Mouse (Mus musculus) limb, embryonic 10.5 days (tissue): Measurements from ENCODE around the gene Ptpdc1. TPM values are rescaled to one million over a fixed set of nuclear protein-coding genes. Genes with fewer than 3 reads are reported as not detected.

ENCODE experiments used
- DNase-seq: peaks from one replicate; pipeline ENCODE4 v3.0.0-alpha.2; 2017; ENCODE audit warnings: low spot score
- H3K27ac ChIP-seq: fragments of 300-500 bp; sonication (generic); 2 replicates; pipeline ENCODE4 v1.5.1; 2016; ENCODE audit warnings: mild to moderate bottlenecking
- H3K27me3 ChIP-seq: fragments of 300-500 bp; sonication (generic); 2 replicates; pipeline ENCODE4 v1.6.1; 2016; ENCODE audit warnings: low read depth, mild to moderate bottlenecking; ENCODE audit not compliant: poor library complexity, severe bottlenecking
- H3K36me3 ChIP-seq: fragments of 300-500 bp; sonication (generic); 2 replicates; pipeline ENCODE4 v1.6.1; 2016; ENCODE audit warnings: mild to moderate bottlenecking, moderate library complexity
- H3K4me1 ChIP-seq: fragments of 300-500 bp; sonication (generic); 2 replicates; pipeline ENCODE4 v1.6.1; 2016
- H3K4me3 ChIP-seq: fragments of 300-500 bp; sonication (generic); 2 replicates; pipeline ENCODE4 v1.5.1; 2016; ENCODE audit warnings: mild to moderate bottlenecking, moderate library complexity
- H3K9me3 ChIP-seq: fragments of 300-500 bp; sonication (generic); replicated peaks from 2 replicates; pipeline ENCODE4 v1.6.1; 2016; ENCODE audit warnings: mild to moderate bottlenecking
- WGBS: fragments of 180-500 bp; shearing (Covaris S2); methylation state at CpG from one replicate; pipeline ENCODE4 v1.1.7; 2016; 5-methylcytosine and 5-hydroxymethylcytosine counted together
- polyA plus RNA-seq: library from polyadenylated mRNA; unstranded; fragments of >200 nt; fragmentation: Nextera tagmentation; extraction: Ambion mirVana; gene quantifications from 2 replicates; pipeline ENCODE4 v1.2.1, GENCODE M21; 2016

Gene Ptpdc1
- polyA plus RNA-seq, 1 experiment from 2014 or later, result 10.9 TPM

DNA sequence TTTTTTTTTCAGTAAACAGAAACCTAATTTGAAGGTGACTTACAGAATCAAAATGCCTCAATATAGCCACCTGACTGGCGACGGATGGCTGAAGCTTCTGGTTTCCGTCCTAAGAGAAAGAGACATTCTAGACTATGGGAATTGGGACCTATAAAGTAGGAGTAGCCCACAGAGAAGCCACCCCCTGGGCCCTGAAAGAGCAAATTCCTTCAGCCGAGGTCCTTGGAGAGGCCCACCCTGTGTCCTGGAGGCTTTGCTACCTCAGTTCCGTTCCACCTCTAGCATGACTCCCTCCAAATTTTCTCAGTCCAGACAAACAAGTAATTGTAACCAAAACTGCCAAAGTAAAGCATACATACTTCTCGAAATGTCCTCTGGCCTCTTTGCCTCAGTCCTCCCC lies 77.8 kb downstream of the Ptpdc1 start:
- H3K9me3 ChIP-seq, result no peaks in the 10 kb centered on the region
- no peak overlapping the region for H3K27ac ChIP-seq
- H3K27me3 ChIP-seq, result no peaks in the 10 kb centered on the region
- no peak overlapping the region for H3K4me3 ChIP-seq
- no peak for DNase-seq
- 93% methylated on average over 6 of the region's 6 CpGs for WGBS
- H3K4me1 ChIP-seq, result peaks cover 23% of the 10 kb centered on the region
- H3K36me3 ChIP-seq, result no peaks in the 10 kb centered on the region

DNA sequence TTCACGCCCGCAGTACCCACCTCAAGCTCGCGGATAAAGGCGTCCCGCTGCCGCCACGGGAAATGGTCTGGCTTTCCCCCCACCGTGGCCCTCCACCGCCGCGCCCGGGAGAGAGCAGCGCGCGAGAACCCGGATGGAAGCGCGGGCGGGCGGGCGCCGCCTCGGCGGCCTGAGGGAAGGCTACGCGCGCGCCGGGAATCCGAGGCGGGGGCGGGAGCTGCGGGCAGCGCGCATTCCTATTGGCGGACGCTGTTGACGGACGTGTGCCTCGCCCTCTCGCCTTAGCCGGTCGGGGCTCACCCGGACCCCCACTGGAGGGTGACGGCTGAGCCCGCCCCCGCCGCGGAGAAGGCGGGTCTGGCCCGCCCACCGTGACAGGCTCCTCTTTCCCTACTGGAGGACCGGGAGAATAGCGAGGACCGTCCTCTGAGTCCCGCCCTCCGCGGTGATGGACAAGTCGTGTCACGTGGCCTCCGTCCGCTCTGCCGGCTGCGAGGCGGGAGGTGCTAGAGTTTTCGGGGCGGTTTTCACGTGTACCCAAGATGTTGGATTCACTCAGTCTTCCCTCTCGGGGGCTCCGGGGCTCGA lies 79.0 kb downstream of the Ptpdc1 start:
- peak overlapping the region; percentile 100 for H3K27ac ChIP-seq
- peak overlapping the region; percentile 81 for H3K4me3 ChIP-seq
- peak; percentile 98 for DNase-seq
- H3K36me3 ChIP-seq, result no peaks in the 10 kb centered on the region
- H3K27me3 ChIP-seq, result no peaks in the 10 kb centered on the region
- WGBS, result under 1% methylated on average over 72 of the region's 72 CpGs
- H3K4me1 ChIP-seq, result peaks cover 18% of the 10 kb centered on the region
- no peaks in the 10 kb centered on the region for H3K9me3 ChIP-seq

DNA sequence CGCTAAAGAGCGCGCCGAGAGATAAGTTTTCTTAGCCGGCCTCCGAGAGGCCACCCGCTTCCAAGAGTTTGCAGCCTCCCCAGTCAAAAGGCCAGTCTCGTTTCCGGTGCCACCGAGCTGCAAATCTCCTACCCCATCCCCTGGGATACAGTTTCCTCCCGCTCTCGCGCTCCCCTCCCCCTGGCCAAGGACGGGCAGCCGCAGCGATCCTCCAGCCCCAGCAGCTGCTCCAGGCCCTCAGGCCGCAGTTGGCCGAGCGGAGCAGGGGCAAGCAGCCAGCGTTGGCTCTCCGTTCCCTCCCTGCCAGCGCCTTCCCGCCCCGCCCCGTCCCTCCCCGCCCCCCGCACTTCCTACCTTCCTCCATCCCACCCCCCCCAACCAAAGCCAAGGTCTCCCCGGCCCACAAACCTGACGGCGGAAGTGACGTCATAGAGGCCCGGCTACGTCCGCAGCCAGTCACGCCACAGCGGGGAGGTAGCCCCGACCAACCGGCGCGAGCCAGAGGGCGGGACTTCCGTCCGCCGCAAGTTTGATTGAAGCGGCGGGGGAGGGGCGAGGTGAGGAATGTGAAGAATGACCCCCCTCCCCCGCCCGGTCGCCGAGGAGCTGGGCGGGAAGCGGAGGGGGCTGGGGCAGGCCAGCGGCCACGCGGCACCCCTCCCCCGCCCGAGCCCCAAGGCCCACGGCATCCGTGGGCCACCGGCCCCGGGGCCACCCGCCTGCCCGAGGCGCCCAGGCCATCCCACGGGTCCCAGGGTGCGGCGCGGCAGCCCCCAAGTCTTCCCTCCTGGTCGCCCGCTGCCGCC lies 79.8 kb downstream of the Ptpdc1 start:
- peak overlapping the region; percentile 81 for H3K4me3 ChIP-seq
- 1% methylated on average over 60 of the region's 72 CpGs for WGBS

DNA sequence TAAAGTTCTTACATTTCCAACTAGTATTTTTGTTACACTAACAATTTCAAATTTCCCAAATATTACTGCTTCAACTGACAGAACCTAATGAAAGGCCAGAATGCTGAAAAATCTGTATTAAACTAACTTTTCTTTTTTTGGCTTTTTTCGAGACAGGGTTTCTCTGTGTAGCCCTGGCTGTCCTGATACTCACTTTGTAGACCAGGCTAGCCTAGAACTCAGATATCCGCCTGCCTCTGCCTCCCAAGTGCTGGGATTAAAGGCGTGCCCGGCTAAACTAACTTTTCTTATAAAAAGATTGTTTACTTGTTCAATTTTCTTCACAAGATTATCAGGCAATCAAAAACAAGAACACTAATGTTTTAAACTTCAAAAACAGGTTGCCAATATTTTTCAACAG lies 80.6 kb downstream of the Ptpdc1 start:
- 47% methylated on average over 4 of the region's 4 CpGs for WGBS
- H3K9me3 ChIP-seq, result no peaks in the 10 kb centered on the region
- H3K4me1 ChIP-seq, result peaks cover 18% of the 10 kb centered on the region
- H3K27ac ChIP-seq, result peak overlapping the region; percentile 100
- H3K4me3 ChIP-seq, result peak overlapping the region; percentile 81
- no peaks in the 10 kb centered on the region for H3K36me3 ChIP-seq
- no peak for DNase-seq
- H3K27me3 ChIP-seq, result no peaks in the 10 kb centered on the region

More for the DNA sequence above, 79.8 kb downstream of the Ptpdc1 start:
- H3K4me1 ChIP-seq, result peaks cover 18% of the 10 kb centered on the region
- H3K27me3 ChIP-seq, result no peaks in the 10 kb centered on the region
- H3K36me3 ChIP-seq, result no peaks in the 10 kb centered on the region
- no peaks in the 10 kb centered on the region for H3K9me3 ChIP-seq
- peak; percentile 99 for DNase-seq
- H3K27ac ChIP-seq, result peak overlapping the region; percentile 100

DNA sequence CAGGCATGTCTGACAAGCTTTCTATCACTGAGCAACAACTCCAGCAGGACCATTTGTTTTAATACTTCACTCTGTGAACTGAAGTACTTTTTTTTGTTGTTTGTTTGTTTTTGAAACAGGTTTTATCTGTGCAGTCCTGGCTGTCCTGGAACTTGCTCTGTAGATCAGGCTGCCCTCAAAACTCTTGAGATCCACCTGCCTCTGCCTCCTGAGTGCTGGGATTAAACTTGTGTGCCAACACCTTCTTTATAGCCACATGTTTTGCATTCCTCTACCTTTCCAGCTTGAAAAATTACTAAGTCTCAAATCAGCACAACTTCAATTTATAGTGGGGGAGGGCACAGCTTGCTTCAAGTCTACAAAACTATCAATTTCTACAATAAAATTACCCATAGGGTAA lies 81.1 kb downstream of the Ptpdc1 start:
- DNase-seq, result no peak
- H3K27me3 ChIP-seq, result no peaks in the 10 kb centered on the region
- peak overlapping the region; percentile 81 for H3K4me3 ChIP-seq
- no peaks in the 10 kb centered on the region for H3K36me3 ChIP-seq
- peaks cover 18% of the 10 kb centered on the region for H3K4me1 ChIP-seq
- H3K9me3 ChIP-seq, result no peaks in the 10 kb centered on the region
- no peak overlapping the region for H3K27ac ChIP-seq

DNA sequence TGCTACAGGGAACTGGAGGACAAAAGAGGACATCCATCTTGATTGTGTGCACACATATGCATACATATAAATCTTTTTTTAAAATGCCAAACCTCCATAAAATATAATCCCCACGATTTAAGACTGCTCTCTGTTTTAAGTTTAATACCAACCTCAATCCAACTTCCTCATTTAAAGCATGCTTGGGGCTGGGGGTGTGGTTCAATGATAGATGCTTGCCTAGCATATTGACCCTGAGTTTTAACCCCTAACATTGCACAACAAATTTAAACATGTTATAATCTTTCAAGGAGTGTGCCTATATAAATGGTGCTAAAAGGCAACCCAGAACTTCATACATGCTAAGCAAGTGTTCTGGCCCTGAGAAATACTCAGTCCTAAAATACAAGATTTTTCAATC lies 85.0 kb downstream of the Ptpdc1 start:
- no peak for DNase-seq
- Histone ChIP-seq H3K36me3 (peaks cover 28% of the 10 kb centered on the region), H3K27me3 (no peaks in the 10 kb centered on the region), H3K4me3 (no peak overlapping the region), H3K9me3 (no peaks in the 10 kb centered on the region), H3K27ac (no peak overlapping the region), H3K4me1 (peaks cover 14% of the 10 kb centered on the region)
- WGBS, result 70% methylated on average over 1 of the region's 1 CpGs

DNA sequence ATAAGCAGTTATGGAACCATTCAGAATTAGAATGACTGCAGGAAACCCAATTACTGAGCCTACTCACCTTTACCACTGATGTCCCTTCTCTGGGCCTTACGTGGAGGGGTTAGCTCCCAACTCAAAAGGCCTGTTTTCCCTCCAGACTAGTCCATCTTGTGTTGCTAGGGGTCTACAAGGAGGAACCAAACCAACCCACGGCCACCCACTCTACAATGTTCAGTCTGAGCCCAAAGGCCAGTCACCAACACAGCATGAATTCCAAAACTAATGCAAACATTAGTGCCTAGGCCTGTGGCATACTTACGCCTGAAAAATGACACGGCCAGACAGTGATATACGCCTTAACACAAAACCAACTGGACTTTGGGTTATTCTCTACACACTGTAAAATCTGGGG lies 92.0 kb downstream of the Ptpdc1 start:
- Histone ChIP-seq H3K4me1 (no peaks in the 10 kb centered on the region), H3K36me3 (peaks cover 49% of the 10 kb centered on the region), H3K27me3 (no peaks in the 10 kb centered on the region), H3K4me3 (no peak overlapping the region), H3K9me3 (no peaks in the 10 kb centered on the region), H3K27ac (no peak overlapping the region)
- no peak for DNase-seq
- WGBS, result 86% methylated on average over 5 of the region's 5 CpGs

DNA sequence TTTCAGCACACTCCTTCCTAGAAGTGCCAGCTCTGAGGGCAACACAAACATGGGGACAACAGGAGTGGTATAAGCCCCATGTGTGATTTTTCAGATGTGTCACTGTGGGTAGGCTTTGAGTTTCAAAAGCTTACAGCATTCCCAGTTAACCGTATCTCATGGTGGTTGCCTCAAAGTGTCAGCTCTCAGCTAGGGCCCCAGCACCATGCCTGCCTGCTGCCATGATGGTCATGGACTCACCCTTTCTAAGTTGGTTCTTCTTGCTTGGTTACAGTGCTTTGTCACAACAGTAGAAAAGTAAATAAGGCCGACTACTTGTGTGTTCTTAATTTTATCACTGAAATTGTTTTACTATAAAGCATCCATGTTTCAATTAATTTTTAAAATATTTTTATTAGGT lies 94.0 kb downstream of the Ptpdc1 start:
- Histone ChIP-seq H3K27me3 (no peaks in the 10 kb centered on the region), H3K4me1 (no peaks in the 10 kb centered on the region), H3K36me3 (peaks cover 31% of the 10 kb centered on the region), H3K27ac (no peak overlapping the region), H3K4me3 (no peak overlapping the region), H3K9me3 (no peaks in the 10 kb centered on the region)
- 83% methylated on average over 2 of the region's 2 CpGs for WGBS
- no peak for DNase-seq

DNA sequence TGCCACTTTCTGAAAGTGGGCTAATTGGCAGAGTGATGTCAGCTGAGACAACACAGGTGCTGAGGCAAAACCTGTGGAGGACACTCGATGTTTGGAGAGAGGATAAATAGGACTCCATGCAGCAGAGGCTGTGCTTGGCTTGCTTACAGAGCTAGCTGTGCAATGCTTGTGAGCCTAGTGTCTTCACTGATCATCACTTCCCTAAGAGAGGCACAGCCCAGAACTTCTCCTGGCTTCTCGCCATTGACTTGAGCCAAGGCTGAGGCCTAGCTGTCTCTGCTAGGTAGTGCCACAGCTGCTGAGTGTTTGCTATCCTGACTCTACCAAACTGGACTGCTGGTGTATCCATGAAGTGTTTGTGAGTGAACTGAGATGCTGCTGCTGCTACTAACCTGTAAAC lies 94.8 kb downstream of the Ptpdc1 start:
- Histone ChIP-seq H3K4me3 (no peak overlapping the region), H3K27ac (no peak overlapping the region), H3K9me3 (no peaks in the 10 kb centered on the region), H3K4me1 (no peaks in the 10 kb centered on the region), H3K27me3 (no peaks in the 10 kb centered on the region), H3K36me3 (peaks cover 24% of the 10 kb centered on the region)
- no peak for DNase-seq
- WGBS, result 79% methylated on average over 2 of the region's 2 CpGs

DNA sequence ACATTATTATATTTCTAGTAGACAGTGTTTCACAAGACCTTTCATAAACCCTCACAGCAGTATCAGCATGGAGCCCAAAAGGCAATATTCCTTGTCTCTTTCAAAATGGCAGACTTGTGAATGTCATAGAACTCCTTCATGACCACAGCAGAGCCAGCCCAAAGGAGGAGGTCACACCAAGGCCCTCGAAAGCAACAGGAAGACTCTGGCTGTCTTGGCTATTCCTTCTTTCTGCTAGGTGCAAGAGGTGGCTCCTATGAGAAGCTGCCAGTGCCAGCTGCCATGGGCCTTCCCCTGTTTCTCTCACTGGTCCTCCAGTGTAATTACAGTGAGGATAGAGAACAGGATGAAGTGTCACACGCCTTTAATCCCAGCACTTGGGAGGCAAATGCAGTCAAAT lies 96.4 kb downstream of the Ptpdc1 start:
- DNase-seq, result no peak
- Histone ChIP-seq H3K4me3 (no peak overlapping the region), H3K27me3 (no peaks in the 10 kb centered on the region), H3K36me3 (peaks cover 8% of the 10 kb centered on the region; the same call in 1 of the 2 replicates), H3K4me1 (no peaks in the 10 kb centered on the region), H3K27ac (no peak overlapping the region; the same call in 1 of the 2 replicates), H3K9me3 (no peaks in the 10 kb centered on the region)
- WGBS, result 47% methylated on average over 2 of the region's 2 CpGs

DNA sequence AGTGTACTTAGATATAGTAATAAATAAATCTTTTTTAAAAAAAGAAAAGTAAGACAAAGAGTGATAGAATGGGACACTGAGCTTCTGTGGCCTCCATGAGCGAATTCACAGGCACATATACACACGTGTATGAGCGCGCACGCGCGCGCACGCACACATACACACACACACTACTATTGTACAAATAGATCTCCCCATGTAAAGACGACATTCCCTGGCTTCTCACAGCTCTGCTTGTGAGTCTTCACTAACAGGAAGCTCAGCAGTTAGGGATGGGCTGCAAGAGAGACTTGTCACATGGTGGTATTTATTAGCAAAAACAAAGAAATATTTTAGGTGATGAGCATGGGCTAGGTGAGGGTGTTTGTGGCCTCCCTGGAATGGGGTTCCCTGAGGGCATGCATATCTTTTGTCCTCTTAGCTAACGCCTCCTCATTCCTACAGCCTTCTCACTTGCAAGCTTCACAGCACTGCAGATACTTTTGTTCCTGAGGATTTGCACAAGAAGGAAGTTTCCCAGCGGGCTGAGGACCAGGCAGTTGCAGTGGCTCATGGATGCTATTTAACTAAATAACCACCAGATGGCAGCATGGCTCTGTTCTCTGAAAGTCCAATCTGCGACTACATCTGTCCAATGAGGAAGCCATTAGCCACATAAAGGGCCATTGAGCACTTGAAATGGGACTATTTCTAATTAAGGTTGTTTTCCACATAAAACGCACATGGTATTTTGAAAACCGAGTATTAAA lies 97.2 kb downstream of the Ptpdc1 start:
- 53% methylated on average over 15 of the region's 15 CpGs for WGBS
- no peaks in the 10 kb centered on the region for H3K27me3 ChIP-seq

More for the DNA sequence above, 97.2 kb downstream of the Ptpdc1 start:
- Histone ChIP-seq H3K4me3 (no peak overlapping the region), H3K9me3 (no peaks in the 10 kb centered on the region), H3K4me1 (no peaks in the 10 kb centered on the region), H3K36me3 (0 out of 2 replicates have a peak, but pooled peaks cover under 1% of the 10 kb centered on the region), H3K27ac (no peak overlapping the region)
- DNase-seq, result peak; percentile 64
